Mouse (Mus musculus): ENCODE measurements around the gene Cnih1.
"Not testable (repeated sequence)": the region's sequence is repeated elsewhere in the genome, so short reads cannot be mapped to it uniquely, and the experiment has no call there.

The Cnih1 gene

DNA sequence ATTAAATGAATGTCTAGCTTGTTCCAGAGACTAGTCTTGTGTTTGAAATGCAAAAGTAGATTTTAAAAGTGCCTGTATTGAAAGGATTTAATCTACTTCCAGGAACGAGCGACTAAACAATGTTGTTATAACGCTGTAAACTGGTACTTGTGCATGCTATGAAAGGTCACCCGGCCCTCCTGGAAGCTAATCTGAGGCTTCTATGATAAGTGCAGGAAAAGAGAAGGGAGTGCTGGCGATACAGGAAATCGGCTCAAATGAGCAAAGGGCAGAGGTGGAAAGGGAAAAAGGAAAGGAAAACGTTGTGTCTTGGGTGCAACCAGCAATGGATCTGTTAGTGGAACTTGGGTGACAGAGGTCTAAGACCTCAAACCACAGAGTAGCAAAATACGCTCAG, 292 bp upstream of the Cnih1 start:
- peak; percentile 14 for DNase-seq (ENCODE audit: low read depth, low spot score)

DNA sequence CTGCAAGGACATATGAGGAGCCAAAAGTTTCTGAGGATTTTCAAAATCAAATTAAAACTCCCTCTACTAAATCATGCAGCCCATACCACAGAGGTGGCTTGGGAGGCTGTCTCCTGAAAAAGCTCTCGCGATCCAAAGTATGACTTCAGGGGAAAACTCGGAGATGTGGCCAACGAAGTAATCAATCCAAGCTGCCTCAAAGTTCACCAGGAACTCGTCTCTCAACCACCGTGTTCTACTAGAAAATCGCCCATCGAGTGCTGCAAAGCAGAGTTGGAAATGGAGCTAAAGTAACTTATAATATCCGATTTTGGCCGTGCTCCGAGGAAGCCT, 791 bp downstream of the Cnih1 start:
- DNase-seq (ENCODE audit: low read depth, low spot score) = no peak

DNA sequence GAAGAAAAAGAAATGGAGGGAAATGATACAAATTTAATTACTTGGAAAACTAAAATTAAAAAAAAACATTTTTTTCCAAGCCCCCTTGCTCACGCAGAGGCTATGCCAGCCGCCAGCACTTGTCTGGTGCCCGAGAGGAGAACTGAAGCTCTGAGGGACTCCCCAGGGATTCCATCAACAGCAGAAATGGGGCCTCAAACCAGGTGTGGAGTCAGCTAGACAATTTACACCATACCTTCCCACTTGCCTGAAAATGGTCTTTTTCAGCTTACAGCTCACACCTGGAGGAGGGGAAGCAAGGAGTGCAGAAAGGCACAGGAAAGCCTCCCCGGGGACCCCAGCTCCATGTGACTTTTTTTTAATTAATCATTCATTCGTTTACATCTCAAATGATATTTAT, 3.0 kb downstream of the Cnih1 start:
- DNase-seq (ENCODE audit: low read depth, low spot score) = no peak

DNA sequence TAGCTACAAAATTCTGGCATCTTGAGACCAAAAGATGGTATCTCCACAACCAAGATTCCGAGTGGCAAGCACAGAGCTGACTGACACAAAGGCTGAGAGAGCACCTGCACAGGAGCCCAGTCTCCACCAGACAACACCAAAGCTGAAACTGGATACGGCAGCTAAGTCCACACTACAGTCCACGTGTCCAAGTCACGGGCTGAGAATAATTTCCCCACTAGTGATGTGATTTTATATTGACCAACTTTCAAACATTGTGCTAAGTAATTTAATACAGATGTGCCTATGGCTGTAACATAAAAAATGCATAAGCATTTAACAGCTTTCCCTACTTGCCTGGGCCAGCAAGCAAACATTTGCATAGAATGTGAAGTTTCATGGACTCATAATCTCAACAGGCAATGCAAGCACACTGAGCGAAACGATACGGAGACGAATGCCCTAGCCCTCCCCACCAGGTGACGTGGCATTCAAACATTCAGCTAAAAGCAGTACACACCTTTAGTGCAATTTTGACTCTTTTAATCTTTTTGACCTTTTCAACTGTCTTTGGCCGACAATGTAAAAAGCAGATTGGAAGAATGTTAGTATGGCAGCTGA, 4.8 kb downstream of the Cnih1 start:
- DNase-seq (ENCODE audit: low read depth, low spot score) = no peak

DNA sequence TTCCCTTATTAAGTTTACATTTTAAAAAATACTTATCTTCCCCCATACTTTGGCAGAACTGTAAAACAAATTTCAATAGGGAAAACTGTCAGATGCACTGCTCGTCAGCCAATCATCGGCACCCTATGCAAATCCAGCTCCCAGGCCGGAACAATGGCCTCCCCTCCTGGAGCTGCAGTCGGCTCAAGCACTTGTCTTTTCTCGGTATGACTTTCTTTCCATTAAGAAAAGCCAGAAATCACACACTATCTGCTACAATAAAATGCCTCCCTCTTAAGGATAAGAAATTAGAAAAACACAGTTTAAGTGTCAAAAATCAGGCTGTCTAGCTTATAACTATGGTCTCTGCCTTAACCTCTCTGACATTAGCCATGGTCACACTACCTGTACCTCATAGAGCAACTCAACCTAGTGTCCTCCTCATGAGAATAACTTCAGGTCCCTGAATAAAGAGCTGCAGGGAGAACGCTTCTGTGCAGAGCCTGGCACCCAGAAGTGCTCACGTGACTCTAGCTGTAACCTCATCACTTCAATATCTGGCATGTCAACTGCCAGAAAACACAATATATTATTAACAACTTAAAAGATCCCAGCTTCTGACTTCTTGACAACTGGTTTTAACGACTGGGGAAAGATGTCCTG, 5.9 kb downstream of the Cnih1 start:
- no peak for DNase-seq (ENCODE audit: low read depth, low spot score)

DNA sequence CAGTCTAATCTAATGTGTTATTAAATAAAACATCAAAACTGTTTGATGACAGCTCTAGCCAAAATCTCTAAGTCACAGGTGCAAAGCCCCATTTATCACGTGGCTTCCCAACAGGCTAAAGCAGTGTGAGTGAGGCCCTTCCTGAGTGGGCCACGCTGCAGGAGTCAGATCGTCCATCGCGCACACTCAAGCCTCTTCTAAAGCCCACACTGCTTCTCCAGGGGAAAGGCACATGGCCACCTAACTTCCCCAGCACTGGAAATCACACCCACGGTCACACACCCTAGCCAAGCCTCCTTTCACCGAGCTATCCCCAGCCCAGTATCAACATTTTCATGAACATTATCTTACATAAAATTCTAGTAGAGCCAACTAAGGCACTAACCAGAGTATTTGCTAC, 7.1 kb downstream of the Cnih1 start:
- DNase-seq (ENCODE audit: low read depth, low spot score) = no peak

DNA sequence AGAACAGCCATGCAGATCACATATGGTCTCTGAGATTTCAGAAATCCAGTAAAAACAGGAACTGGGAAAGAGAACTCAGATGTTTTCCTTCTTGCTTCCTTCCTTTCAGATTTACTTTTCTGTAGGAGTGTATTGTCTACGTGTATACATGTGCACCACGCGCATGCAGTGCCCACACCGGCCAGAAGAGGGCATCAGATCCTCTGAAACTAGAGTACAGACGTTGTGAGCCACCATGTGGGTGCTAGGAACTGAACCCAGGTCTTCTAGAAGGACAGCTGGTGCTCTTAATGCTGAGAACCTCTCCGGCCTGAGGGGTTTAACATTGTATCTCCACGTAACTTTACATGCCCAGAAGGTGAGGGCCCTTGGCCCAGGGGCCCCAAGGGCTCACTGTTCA, 9.0 kb downstream of the Cnih1 start:
- DNase-seq (ENCODE audit: low read depth, low spot score) = no peak

DNA sequence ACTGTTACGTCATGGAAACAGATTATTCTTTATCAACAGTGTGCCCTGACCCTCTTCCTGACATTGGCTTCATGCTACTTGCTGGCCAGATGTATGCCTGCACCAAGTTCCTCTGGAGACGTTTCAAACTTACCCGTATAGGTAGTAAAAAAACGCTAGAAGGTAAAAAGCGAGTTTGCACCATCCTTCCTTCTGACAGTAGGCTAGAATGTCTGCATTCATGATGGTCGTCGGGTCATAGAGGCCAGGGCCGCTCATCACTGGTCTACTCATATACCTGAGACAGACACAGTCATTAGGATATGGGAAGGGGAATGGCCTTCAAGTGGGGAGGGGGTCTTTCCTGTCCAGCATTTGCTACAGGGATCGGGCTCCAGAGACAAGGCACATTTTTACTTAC, 9.5 kb downstream of the Cnih1 start:
- no peak for DNase-seq (ENCODE audit: low read depth, low spot score)

DNA sequence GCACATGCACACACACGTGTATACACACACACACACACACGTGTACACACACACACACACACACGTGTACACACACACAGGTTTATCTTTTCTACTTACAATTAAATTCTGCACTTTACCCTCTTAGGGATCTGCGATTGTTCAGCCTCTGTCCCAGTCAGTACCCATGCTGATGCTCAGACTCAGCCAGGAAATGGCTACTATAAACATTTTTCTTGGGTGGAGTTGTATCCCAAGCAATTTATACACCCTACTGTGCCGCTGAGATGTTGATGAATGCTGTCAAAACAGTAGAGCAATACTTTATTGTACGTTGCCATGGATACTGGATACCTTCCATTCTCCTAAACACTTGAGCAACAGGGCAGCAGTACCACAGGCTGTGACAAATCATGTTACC, 18.2 kb downstream of the Cnih1 start:
- DNase-seq (ENCODE audit: low read depth, low spot score) = no peak

DNA sequence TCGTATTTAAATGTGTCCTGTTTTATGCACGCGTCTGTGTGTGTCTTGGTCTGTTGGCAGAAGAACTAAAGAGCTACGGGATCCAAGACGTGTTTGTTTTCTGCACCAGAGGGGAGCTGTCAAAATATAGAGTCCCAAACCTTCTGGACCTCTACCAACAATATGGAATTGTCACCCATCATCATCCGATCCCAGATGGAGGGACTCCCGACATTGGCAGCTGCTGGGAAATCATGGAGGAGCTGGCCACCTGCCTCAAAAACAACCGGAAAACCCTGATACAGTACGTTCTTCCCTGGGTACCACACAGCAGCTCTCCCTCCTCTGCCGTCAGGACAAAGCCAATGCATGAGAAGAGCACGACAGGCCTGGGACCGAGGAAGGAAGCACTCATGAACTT, 21.1 kb downstream of the Cnih1 start:
- no peak for DNase-seq (ENCODE audit: low read depth, low spot score)

DNA sequence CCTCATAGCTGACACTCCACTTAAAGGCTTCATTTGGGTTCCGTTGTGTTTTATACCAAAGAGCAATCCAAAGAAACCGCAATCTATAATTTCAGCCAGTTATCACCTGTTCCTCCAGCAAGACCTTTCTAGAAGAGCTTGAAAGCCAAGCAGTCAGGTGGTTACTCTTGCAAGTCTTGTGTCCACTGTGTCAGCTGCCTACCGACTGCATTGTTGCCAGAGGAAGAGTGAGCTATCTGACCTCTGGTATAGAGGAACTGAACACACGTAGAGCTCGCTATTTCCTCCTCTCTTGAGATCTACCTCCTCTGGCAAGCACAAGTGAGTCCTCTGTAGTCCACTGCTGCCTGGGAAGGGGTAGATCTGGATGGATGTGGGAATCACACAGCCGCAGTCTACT, 27.0 kb downstream of the Cnih1 start:
- no peak for DNase-seq (ENCODE audit: low read depth, low spot score)

DNA sequence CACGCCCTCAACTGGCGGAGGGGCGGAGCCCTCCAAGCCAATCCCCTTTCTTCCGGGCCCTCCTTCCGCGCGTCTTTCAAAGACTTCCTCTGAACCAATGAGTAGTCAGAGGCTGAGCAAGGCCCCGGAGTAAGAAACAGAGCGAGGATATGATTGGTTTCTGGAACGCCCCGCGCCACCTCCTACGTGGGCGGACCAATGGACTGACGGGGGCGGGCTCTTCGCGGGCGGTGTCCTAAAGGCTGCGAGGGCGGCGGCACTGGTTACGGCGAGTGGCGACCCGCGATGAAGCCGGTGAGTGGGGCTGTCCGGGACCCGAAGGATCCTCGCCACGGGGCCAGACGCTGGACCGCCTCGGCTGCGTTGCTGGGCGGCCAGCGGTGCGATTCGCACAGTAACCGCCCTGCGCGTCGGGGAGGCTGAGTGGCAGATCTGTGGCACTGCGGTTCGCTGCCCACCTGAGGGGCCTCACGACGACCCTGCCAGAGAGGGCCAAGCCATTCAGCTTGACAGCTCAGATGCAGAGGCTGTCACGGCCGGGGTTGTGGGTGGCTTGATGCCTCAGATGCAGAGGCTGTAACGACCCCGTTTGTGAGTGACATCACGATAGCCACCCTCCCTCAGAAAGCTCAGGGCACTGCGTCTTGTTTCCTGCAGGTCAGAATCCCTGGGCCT, 27.7 kb downstream of the Cnih1 start, which contains the start of gene Cdkn3:
TSS of gene Cdkn3 (plus strand) at position 187 of the 675 bp plus-strand sequence.
- peak; percentile 94 for DNase-seq (ENCODE audit: low read depth, low spot score)

DNA sequence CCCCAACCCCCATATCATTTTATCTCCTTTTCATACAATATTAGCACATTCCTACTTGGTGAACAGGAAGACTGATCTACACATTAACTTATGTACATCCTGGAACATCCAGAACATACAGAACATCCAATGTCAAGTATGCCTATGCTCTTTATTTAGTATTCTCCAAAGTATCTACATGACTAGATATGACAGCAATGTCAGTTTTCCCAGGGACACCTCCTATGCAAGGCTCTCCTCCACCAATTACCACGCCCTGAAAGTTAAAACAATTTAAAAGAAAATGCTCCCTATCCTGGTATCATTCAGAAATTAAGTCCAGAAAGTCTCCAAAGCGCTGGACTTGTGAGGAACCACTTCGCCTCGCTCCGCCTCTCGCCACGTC, 28.2 kb downstream of the Cnih1 start:
- DNase-seq (ENCODE audit: low read depth, low spot score) = no peak

DNA sequence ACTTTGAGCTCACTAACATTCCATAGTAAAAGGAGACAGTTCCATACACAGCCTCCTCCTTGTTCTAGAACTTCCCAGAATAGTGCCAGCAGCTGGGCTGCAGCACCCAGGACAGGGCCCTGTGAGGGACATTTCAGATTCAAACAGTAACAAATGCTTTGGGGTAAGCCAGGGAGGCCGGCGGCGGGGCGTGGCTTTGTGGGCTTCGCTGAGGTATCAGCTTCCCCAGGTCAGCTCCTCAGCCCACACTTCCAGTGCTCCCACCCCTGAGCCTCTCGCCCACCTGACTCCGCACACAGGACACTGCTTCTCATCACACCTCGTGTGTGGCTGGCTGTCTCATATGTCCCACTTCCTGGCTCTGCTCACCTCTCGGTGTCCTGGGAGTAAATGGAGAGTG, 30.5 kb downstream of the Cnih1 start:
- no peak for DNase-seq (ENCODE audit: low read depth, low spot score)

DNA sequence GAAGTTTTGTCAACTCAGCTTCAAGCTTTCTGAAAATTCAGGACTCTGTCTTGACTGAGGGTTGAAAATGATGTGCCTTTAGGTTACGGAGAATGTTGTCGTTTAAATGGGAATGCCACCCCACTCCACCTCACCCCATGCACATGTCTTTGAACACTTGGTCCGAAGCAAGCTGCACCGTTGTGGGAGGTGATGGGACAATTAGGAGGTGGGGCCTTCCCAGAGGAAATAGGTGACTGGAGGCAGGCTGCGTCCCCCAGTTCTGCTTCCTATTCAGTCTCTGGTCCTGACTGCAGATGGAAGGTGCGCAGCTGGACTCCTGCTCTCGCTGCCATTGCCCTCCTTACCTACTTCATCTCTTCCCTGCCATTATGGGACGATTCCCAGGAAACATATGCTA, 32.4 kb downstream of the Cnih1 start:
- DNase-seq (ENCODE audit: low read depth, low spot score) = no peak

DNA sequence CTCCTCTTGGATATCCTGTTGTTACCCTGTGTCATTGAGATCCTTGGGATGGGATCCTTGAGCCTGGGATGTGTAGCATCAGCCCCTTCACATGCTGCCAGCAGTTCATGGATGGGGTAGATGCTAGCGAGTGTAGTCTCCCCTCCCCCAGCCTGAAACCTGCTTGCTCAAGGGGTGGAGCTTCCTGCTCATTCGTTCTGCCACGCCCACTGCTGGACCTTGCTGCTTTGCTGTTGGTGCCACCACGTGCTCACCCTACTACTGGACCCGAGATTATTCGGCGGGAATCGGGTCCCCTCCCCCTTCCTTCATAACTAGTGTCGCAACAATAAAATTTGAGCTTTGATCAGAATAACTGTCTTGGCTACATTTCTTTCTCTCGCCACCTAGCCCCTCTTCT, 33.8 kb downstream of the Cnih1 start:
- DNase-seq (ENCODE audit: low read depth, low spot score) = not testable (repeated sequence)

DNA sequence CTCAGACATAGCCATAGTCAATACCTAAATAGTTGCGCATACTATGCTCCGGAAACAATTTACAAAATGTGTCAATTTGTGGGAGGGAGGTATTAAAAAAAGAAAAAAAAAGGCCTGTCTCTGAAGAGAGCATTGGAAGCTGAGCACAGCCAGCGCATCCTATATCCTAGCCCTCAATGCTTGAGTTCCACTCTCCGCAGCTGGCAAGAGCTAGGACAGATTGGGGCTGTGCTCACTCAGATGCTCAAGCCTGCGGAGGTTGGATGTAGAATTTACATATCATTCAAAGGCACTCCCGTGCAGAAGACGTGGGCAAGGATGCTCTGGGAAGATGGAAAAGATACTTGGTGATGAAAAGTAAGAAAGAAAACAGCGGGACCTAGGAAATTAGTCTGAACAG, 42.8 kb downstream of the Cnih1 start:
- no peak for DNase-seq (ENCODE audit: low read depth, low spot score)

DNA sequence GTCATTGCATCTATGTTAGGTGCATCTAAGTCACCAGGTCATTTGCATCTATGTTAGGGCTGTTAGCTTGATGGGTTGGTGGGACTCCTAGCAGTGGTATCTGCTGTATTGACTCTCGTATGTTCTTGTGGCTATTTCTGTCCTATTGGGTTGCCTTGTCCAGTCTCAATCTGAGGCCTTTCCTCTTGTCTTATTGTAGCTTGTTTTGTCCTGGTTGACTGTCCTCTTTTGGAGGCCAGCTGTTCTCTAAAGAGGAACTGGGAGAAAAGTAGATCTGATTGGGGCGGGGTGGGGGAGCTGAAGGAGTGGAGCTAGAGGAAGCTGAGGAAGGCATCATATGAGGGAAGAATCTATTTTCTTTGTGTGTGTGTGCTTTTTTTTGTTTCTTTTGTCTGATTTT, 45.5 kb downstream of the Cnih1 start:
- DNase-seq (ENCODE audit: low read depth, low spot score) = no peak

DNA sequence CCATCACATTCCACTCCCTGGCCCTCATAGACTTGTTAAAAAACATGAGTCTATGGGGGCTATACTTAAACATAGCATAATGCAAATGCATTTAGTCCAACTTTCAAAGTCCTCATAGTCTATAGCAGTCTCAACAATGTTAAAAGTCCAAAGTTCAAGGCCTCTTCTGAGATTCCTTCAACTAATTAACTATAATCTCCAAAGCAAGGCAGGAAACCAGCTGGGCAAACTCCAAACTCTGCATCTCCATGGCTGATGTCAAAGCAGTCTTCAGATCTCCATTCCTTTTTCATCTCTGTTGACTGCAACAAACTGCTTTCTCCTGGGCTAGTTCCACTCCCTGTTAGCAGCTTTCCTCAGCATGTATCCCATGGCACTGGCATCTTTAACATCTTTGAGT, 50.9 kb downstream of the Cnih1 start:
- not testable (repeated sequence) for DNase-seq (ENCODE audit: low read depth, low spot score)

DNA sequence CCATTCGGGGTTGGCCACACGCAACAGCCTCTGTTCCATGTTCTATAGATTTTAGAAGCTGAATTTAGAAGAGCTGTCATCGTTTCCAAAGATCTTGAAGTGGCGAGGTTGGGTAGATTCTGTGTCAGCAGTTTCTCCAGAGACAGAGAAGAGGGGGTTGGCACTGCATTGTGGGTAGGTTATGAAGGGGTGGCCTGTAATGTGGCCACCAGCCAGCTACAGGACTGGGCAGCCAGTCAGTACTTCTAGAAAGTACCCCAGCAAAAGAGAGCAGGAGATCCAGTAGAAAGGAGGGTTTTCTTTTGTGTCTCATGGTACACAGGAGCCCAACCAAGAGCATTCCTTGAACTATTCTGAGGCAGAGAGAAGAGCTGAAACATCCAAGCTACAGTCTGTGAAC, 51.8 kb downstream of the Cnih1 start:
- no peak for DNase-seq (ENCODE audit: low read depth, low spot score)

DNA sequence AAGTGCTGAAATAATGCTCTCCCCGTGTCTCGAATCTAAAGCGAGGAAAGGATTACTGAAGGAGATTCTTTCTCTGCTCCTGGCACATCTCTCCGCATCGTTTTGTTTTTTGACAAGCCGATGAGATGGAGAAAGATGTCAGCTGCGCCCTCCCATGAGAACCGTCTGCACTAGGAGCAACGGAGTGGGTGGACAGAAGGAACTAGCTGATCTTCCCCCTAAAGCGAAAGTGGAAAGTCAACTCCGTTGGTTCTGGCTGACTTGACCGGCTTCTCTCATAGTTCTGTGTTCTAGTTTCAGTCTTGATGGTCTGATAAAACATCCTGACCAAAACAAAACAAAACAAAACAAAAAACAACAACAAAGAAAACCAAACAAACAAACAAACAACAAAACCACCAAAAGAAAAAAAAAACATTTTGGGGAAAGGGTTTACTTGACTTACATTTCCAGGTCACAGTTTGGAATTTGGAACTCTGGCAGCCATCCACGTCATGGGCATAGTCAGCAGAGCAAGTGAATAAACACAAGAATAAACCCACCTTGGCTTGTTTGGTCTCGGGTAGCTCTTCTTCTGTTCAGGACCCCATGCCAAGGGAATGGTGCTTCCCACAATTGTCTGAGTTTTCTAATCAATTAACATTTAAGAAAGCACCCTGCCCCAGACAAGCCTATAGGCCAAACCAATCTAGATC, 53.3 kb downstream of the Cnih1 start:
- no peak for DNase-seq (ENCODE audit: low read depth, low spot score)

DNA sequence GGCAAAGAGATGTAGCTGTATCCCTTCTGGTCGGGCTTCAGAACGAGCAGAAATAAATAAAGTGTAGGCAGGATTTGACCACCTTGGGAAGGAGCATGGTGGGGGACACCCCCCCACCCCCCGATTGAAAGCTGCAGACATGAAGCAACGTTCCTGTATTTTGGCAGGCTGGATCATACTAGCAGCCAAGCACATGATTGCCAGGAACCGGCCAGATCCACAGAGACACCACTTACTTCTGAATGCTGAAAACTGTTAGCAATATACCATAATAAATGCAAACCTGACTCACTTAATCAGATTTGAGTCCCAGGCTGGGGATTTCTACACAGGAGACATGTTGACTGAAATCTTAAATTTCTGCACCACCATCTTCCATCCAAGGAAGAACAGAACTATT, 53.9 kb downstream of the Cnih1 start:
- DNase-seq (ENCODE audit: low read depth, low spot score) = no peak

DNA sequence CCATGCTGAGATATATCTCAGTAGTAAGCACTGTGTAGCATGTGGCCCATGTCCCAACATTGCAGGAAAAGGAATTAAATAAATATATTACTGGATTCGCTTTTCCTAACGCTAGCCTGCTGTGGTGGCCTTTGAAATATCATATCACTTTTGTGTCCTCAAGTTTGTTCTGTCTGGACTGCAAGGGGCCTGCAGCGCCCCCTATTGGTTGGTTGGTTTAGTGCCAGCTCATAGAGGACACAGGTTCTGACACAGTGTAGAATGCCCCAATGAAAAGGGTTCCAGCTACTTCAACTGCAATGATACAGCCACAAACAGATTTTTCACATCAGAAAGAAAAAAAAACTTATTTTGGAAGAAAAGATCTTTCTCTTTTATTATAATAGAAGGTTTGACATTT, 62.5 kb downstream of the Cnih1 start:
- DNase-seq (ENCODE audit: low read depth, low spot score) = peak; percentile 45

All from mesoderm, embryonic 11.5 days (tissue).